Mouse (Mus musculus) heart, embryonic 12.5 days (tissue): ENCODE measurements around the gene Slc5a2. TPM values are rescaled to one million over a fixed set of nuclear protein-coding genes. Genes with fewer than 3 reads are reported as not detected.

ENCODE experiments used
- ATAC-seq: fragments of 200-750 bp; cut with Nextera tagmentation; 2 replicates; pipeline ENCODE4 v1.8.0; 2017; ENCODE audit warnings: moderate TSS enrichment, moderate library complexity; ENCODE audit not compliant: insufficient number of reproducible peaks, low FRiP score
- H3K27ac ChIP-seq: fragments of 300-500 bp; sonication (generic); 2 replicates; pipeline ENCODE4 v1.5.1; 2016; ENCODE audit warnings: mild to moderate bottlenecking, moderate library complexity; ENCODE audit not compliant: poor library complexity, severe bottlenecking
- H3K27me3 ChIP-seq: fragments of 300-500 bp; sonication (generic); replicated peaks from 2 replicates; pipeline ENCODE4 v1.6.1; 2016; ENCODE audit warnings: mild to moderate bottlenecking, moderate library complexity
- H3K36me3 ChIP-seq: fragments of 300-500 bp; sonication (generic); 2 replicates; pipeline ENCODE4 v1.6.1; 2016; ENCODE audit warnings: mild to moderate bottlenecking, moderate library complexity
- H3K4me1 ChIP-seq: fragments of 300-500 bp; sonication (generic); replicated peaks from 2 replicates; pipeline ENCODE4 v1.6.1; 2016; ENCODE audit warnings: mild to moderate bottlenecking
- H3K4me2 ChIP-seq: fragments of 300-500 bp; sonication (generic); 2 replicates; pipeline ENCODE4 v1.6.1; 2016; ENCODE audit warnings: mild to moderate bottlenecking, moderate library complexity
- H3K4me3 ChIP-seq: fragments of 300-500 bp; sonication (generic); 2 replicates; pipeline ENCODE4 v1.5.1; 2016; ENCODE audit warnings: mild to moderate bottlenecking
- H3K9ac ChIP-seq: fragments of 300-500 bp; sonication (generic); 2 replicates; pipeline ENCODE4 v1.6.1; 2016; ENCODE audit warnings: mild to moderate bottlenecking, moderate library complexity
- H3K9me3 ChIP-seq: fragments of 300-500 bp; sonication (generic); replicated peaks from 2 replicates; pipeline ENCODE4 v1.6.1; 2016; ENCODE audit warnings: mild to moderate bottlenecking, moderate library complexity
- WGBS: fragments of 180-500 bp; shearing (Covaris S2); methylation state at CpG from one replicate; pipeline ENCODE4 v1.1.7; 2016; 5-methylcytosine and 5-hydroxymethylcytosine counted together
- polyA plus RNA-seq: library from polyadenylated mRNA; unstranded; fragments of >200 nt; fragmentation: Nextera tagmentation; extraction: Ambion mirVana; gene quantifications from 2 replicates; pipeline ENCODE4 v1.2.1, GENCODE M21; 2016

Slc5a2 gene
- polyA plus RNA-seq, 1 experiment from 2014 or later = 0.11 TPM

- Histone ChIP-seq H3K9ac (no peak overlapping the region), H3K27ac (no peak overlapping the region)
Observed at GRCm38 (mm10) chr7:128282532-128283244, 17.2 kb downstream of the Slc5a2 start.

GRCm38 (mm10) chr7:128284047-128284446, 18.6 kb downstream of the Slc5a2 start:
- Histone ChIP-seq H3K9me3 (no peaks in the 10 kb centered on the region), H3K36me3 (peaks cover 35% of the 10 kb centered on the region), H3K27me3 (no peaks in the 10 kb centered on the region), H3K4me2 (no peak overlapping the region), H3K27ac (no peak overlapping the region), H3K9ac (no peak overlapping the region), H3K4me1 (peaks cover 23% of the 10 kb centered on the region), H3K4me3 (no peak overlapping the region)
- no peak for ATAC-seq
- 61% methylated on average over 5 of the region's 5 CpGs for WGBS

More at GRCm38 (mm10) chr7:128282532-128283244, 17.2 kb downstream of the Slc5a2 start:
- no peak overlapping the region for H3K4me3 ChIP-seq
- H3K4me2 ChIP-seq = no peak overlapping the region
- WGBS = 33% methylated on average over 7 of the region's 7 CpGs
- no peaks in the 10 kb centered on the region for H3K9me3 ChIP-seq
- H3K27me3 ChIP-seq = no peaks in the 10 kb centered on the region
- peaks cover 38% of the 10 kb centered on the region for H3K36me3 ChIP-seq
- peaks cover 10% of the 10 kb centered on the region for H3K4me1 ChIP-seq
- no peak for ATAC-seq

GRCm38 (mm10) chr7:128285060-128285459, 19.6 kb downstream of the Slc5a2 start:
- Histone ChIP-seq H3K36me3 (peaks cover 29% of the 10 kb centered on the region), H3K4me3 (no peak overlapping the region), H3K4me2 (no peak overlapping the region), H3K27ac (no peak overlapping the region), H3K9me3 (no peaks in the 10 kb centered on the region), H3K9ac (no peak overlapping the region), H3K27me3 (no peaks in the 10 kb centered on the region), H3K4me1 (peaks cover 32% of the 10 kb centered on the region)
- 87% methylated on average over 8 of the region's 8 CpGs for WGBS
- ATAC-seq = no peak

GRCm38 (mm10) chr7:128288923-128289544, 23.6 kb downstream of the Slc5a2 start:
- H3K27me3 ChIP-seq = no peaks in the 10 kb centered on the region
- peaks cover 31% of the 10 kb centered on the region for H3K36me3 ChIP-seq
- peaks cover 22% of the 10 kb centered on the region for H3K4me1 ChIP-seq
- H3K9ac ChIP-seq = peak overlapping the region; percentile 42
- 9% methylated on average over 9 of the region's 9 CpGs for WGBS
- ATAC-seq = peak; percentile 93
- peak overlapping the region; percentile 50 for H3K4me2 ChIP-seq
- 0 out of 2 replicates have a peak overlapping the region, but pooled peaks have one; percentile 7 for H3K4me3 ChIP-seq
- peak overlapping the region; percentile 70 for H3K27ac ChIP-seq
- H3K9me3 ChIP-seq = no peaks in the 10 kb centered on the region

GRCm38 (mm10) chr7:128294785-128295184, 29.3 kb downstream of the Slc5a2 start:
- no peak overlapping the region for H3K4me3 ChIP-seq
- no peak overlapping the region for H3K27ac ChIP-seq
- H3K27me3 ChIP-seq = no peaks in the 10 kb centered on the region
- ATAC-seq = no peak
- peaks cover 18% of the 10 kb centered on the region; the same call in 1 of the 2 replicates for H3K36me3 ChIP-seq
- H3K9me3 ChIP-seq = no peaks in the 10 kb centered on the region
- H3K4me1 ChIP-seq = peaks cover 19% of the 10 kb centered on the region
- H3K4me2 ChIP-seq = no peak overlapping the region
- 85% methylated on average over 10 of the region's 10 CpGs for WGBS
- no peak overlapping the region for H3K9ac ChIP-seq

- H3K27me3 ChIP-seq = no peaks in the 10 kb centered on the region; the same call in 1 of the 2 replicates
- no peak overlapping the region for H3K27ac ChIP-seq
- H3K9me3 ChIP-seq = no peaks in the 10 kb centered on the region
- H3K9ac ChIP-seq = no peak overlapping the region
- H3K4me1 ChIP-seq = peaks cover 18% of the 10 kb centered on the region
- H3K36me3 ChIP-seq = peaks cover 14% of the 10 kb centered on the region; the same call in 1 of the 2 replicates
- no peak for ATAC-seq
- H3K4me3 ChIP-seq = no peak overlapping the region
- H3K4me2 ChIP-seq = peak overlapping the region; percentile 96
- 65% methylated on average over 3 of the region's 3 CpGs for WGBS
Observed at GRCm38 (mm10) chr7:128296514-128296913, 31.1 kb downstream of the Slc5a2 start.

- no peaks in the 10 kb centered on the region; the same call in 1 of the 2 replicates for H3K27me3 ChIP-seq
- 37% methylated on average over 10 of the region's 10 CpGs for WGBS
- peak overlapping the region; percentile 96 for H3K4me2 ChIP-seq
- peak overlapping the region; percentile 93 for H3K9ac ChIP-seq
- H3K36me3 ChIP-seq = peaks cover 12% of the 10 kb centered on the region; the same call in 1 of the 2 replicates
- peak overlapping the region; percentile 84 for H3K4me3 ChIP-seq
- peaks cover 21% of the 10 kb centered on the region for H3K4me1 ChIP-seq
- no peaks in the 10 kb centered on the region for H3K9me3 ChIP-seq
- ATAC-seq = peak; percentile 51; the same call in 1 of the 2 replicates
- peak overlapping the region; percentile 55 for H3K27ac ChIP-seq
Observed at GRCm38 (mm10) chr7:128297291-128297616, 31.8 kb downstream of the Slc5a2 start.

- peak within 1 kb of the TSS; percentile 96 for H3K4me2 ChIP-seq
- H3K4me3 ChIP-seq = peak within 1 kb of the TSS; percentile 84
- 2% methylated on average over 47 of the region's 47 CpGs for WGBS
Observed at GRCm38 (mm10) chr7:128297617-128298480, 32.4 kb downstream of the Slc5a2 start, which contains the start of gene BC017158. BC017158 (minus strand) TSS chr7:128298170.

GRCm38 (mm10) chr7:128298481-128299342, 33.3 kb downstream of the Slc5a2 start:
- H3K4me1 ChIP-seq = peaks cover 21% of the 10 kb centered on the region
- H3K27ac ChIP-seq = no peak overlapping the region
- H3K9me3 ChIP-seq = no peaks in the 10 kb centered on the region
- H3K27me3 ChIP-seq = no peaks in the 10 kb centered on the region; the same call in 1 of the 2 replicates
- peak overlapping the region; percentile 84 for H3K4me3 ChIP-seq
- WGBS = 81% methylated on average over 8 of the region's 8 CpGs
- no peak; the same call in 1 of the 2 replicates for ATAC-seq
- peak overlapping the region; percentile 96 for H3K4me2 ChIP-seq
- peak overlapping the region; percentile 93; the same call in 1 of the 2 replicates for H3K9ac ChIP-seq
- H3K36me3 ChIP-seq = peaks cover 12% of the 10 kb centered on the region; the same call in 1 of the 2 replicates

More at GRCm38 (mm10) chr7:128297617-128298480, 32.4 kb downstream of the Slc5a2 start, which contains the start of gene BC017158:
- H3K9me3 ChIP-seq = no peaks in the 10 kb centered on the region
- H3K36me3 ChIP-seq = peaks cover 12% of the 10 kb centered on the region; the same call in 1 of the 2 replicates
- H3K9ac ChIP-seq = peak within 1 kb of the TSS; percentile 93
- ATAC-seq = peak; percentile 79
- no peaks in the 10 kb centered on the region; the same call in 1 of the 2 replicates for H3K27me3 ChIP-seq
- peaks cover 21% of the 10 kb centered on the region for H3K4me1 ChIP-seq
- peak within 1 kb of the TSS; percentile 55 for H3K27ac ChIP-seq

- Histone ChIP-seq H3K27ac (no peak overlapping the region), H3K36me3 (no peaks in the 10 kb centered on the region)
- no peak for ATAC-seq
Observed at GRCm38 (mm10) chr7:128300952-128301351, 35.5 kb downstream of the Slc5a2 start.

More at GRCm38 (mm10) chr7:128300952-128301351, 35.5 kb downstream of the Slc5a2 start:
- WGBS = 69% methylated on average over 3 of the region's 3 CpGs
- H3K4me3 ChIP-seq = no peak overlapping the region
- H3K4me2 ChIP-seq = no peak overlapping the region
- H3K9me3 ChIP-seq = no peaks in the 10 kb centered on the region
- no peak overlapping the region for H3K9ac ChIP-seq
- H3K4me1 ChIP-seq = peaks cover 21% of the 10 kb centered on the region
- H3K27me3 ChIP-seq = no peaks in the 10 kb centered on the region; the same call in 1 of the 2 replicates
